Mouse (Mus musculus) liver, adult 2 months (tissue): ENCODE results near the gene Commd1.

ENCODE experiments used
- CTCF ChIP-seq: fragments of 200-500 bp; IDR thresholded peaks from 2 replicates; pipeline ENCODE4 v1.5.1; 2011; ENCODE audit warnings: low read depth, low read length, control low read depth
- POLR2A ChIP-seq: fragments of 200-500 bp; IDR thresholded peaks from 2 replicates; pipeline ENCODE4 v1.6.1; 2011; ENCODE audit warnings: low read length, control low read depth; ENCODE audit not compliant: insufficient read depth; ENCODE audit errors: extremely low read depth

DNA sequence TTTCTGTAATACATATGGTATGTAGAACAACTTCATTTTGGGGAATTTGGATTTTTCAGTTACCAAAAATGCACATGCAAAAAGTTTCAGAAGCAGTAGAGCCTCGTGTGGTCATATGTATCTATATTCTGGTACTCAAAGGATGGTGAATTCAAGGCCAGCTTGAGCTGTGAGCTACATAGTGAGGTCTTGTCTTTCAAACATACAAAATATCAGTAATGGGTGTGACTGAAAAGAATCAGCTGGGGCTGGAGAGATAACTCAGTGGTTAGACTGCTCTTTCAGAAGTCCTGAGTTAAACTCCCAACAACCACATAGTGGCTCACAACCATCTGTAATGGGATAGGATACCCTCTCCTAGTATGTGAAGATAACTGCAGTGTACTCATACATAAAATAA, 16.1 kb upstream of the Commd1 start:
- TF ChIP-seq CTCF (no peak), POLR2A (no peak)
